Mouse (Mus musculus): ENCODE data around the gene Tex13c3.
"Not testable (repeated sequence)": the region's sequence is repeated elsewhere in the genome, so short reads cannot be mapped to it uniquely, and the experiment has no call there.

Tex13c3 gene

DNA sequence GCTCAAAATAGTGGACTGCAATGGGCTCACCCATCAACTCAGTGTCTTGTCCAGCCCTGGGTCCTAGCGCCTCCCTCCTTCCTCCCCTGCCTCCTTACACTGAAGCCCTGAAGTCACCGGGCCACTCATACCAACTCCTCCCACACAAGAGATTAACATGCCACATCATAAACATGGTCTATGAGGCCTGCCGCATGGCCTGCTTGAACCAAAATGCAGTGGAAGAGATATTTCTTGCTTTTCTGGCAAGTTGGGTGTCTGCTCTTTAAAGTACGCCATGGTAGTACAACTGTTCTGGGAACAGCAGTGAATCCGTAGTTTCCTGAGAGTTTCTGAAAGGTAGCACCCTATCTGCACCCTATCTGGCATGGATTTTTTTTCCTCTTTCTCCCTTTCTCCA lies at the start of gene Tex13c3:
TSS of gene Tex13c3 (minus strand) at position 101 of the 400 bp plus-strand sequence.
- H3K4me1 ChIP-seq (replicated peaks; ENCODE audit: low read depth, low read length); H3K9me3 ChIP-seq (ENCODE audit: low read length); H3K36me3 ChIP-seq (ENCODE audit: insufficient read depth, low read length); H3K27me3 ChIP-seq (ENCODE audit: insufficient read depth, low read length); H3K4me3 ChIP-seq (replicated peaks; ENCODE audit: low read length): not testable (repeated sequence)

DNA sequence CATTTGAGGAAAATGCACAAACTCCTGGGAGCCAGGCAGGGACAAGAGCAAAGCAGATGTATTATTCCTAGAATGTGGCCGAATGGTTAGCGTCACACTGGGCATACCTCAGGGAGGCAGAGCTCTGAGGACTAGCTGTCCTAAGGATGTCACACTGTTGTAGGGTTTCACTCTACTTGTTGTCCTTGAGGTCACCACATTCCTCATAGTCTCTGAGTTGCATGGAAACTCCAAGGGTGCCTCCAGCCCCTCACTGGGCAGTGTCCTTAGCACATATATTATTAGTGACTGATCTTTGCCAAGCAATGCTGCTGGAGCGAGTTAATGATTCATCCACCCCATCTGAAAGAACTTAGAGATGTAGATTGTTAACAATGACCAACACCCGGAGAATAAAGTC lies 8.6 kb upstream of the Tex13c3 start:
- Histone ChIP-seq H3K36me3 (ENCODE audit: insufficient read depth, low read length) (no peaks in the 10 kb centered on the region), H3K9me3 (ENCODE audit: low read length) (peaks cover 8% of the 10 kb centered on the region; the same call in 1 of the 2 replicates), H3K27me3 (ENCODE audit: insufficient read depth, low read length) (no peaks in the 10 kb centered on the region), H3K4me3 (replicated peaks; ENCODE audit: low read length) (no peak overlapping the region), H3K4me1 (replicated peaks; ENCODE audit: low read depth, low read length) (no peaks in the 10 kb centered on the region)
- TF ChIP-seq NANOG (IDR thresholded peaks at IDR 0.05; ENCODE audit: borderline replicate concordance, low read length) (no peak), CTCF (conservative IDR thresholded peaks at IDR 0.05; ENCODE audit: low read length) (no peak), POU5F1 (IDR thresholded peaks at IDR 0.05; ENCODE audit: borderline replicate concordance, low read length) (no peak)

All from E14TG2a.4 (cell line).